In the genomic region with DNA sequence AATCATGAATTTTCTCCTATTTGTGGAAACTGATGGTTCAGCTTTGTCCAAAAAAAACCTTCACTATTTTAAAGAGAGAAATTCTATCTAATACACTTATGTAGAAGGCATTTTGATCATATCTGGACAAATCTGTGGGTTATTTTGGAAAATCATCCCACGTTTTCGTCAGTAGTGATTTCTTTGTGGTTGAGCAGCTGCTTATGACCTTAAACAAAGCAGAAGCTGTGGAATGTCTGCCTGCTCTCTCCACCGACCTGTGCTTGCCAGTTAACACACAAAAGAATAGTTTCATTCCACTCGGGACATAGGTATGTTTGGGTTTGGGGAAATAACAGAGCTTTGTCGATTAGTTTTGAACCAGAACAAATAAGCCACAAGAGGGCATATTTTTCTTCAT, we compare ENCODE assay signal across 31 mouse cellular contexts. TPM values are rescaled to one million over a fixed set of nuclear protein-coding genes. Genes with fewer than 3 reads are reported as not detected.
A peak's percentile ranks its signal among the peaks of the same experiment; 100 is the strongest.
DNase-seq lines count a peak whose midpoint lies in the region; ATAC-seq and TF ChIP-seq lines count a peak whose summit lies in the region.
"Had no signal": no experiment of that assay in that cellular context is flagged by ENCODE, and none has a peak within 500 bp of the region (broad histone marks: within the 10 kb centered on the region; RNA-seq: fewer than 3 reads in every experiment).

No protein-coding gene starts in this region.

- no peak overlapping the region for H3K4me2 ChIP-seq in embryonic facial prominence, embryonic 14.5 days (ENCODE audit: low read depth, low read length)
- H3K4me2 ChIP-seq: embryonic facial prominence, embryonic 15.5 days; forebrain, embryonic 15.5 days; intestine, embryonic 15.5 days; liver, embryonic 12.5 days; midbrain, embryonic 13.5 days had no signal

- H3K27me3 ChIP-seq in embryonic facial prominence, embryonic 14.5 days (replicated peaks; ENCODE audit: control insufficient read depth, insufficient read depth, low read length) = no peaks in the 10 kb centered on the region; the same call in 1 of the 2 replicates
- H3K27me3 ChIP-seq in embryonic facial prominence, embryonic 10.5 days (replicated peaks; ENCODE audit: low read depth, poor library complexity, severe bottlenecking) = peaks cover 20% of the 10 kb centered on the region
- H3K27me3 ChIP-seq: embryonic facial prominence, embryonic 15.5 days; forebrain, embryonic 15.5 days; intestine, embryonic 15.5 days had no signal

- H3K4me1 ChIP-seq in embryonic facial prominence, embryonic 14.5 days (ENCODE audit: control insufficient read depth, insufficient read depth, low read length) = peaks cover 3% of the 10 kb centered on the region; the same call in 1 of the 2 replicates
- H3K4me1 ChIP-seq in embryonic facial prominence, embryonic 10.5 days = peaks cover 1% of the 10 kb centered on the region; the same call in 1 of the 2 replicates
- H3K4me1 ChIP-seq: embryonic facial prominence, embryonic 15.5 days; liver, embryonic 12.5 days had no signal

- no peak for ATAC-seq in embryonic facial prominence, embryonic 14.5 days (ENCODE audit: low read depth)
- ATAC-seq: forebrain, embryonic 15.5 days; intestine, embryonic 15.5 days; liver, embryonic 12.5 days; liver, postnatal 0 days; lung, postnatal 0 days; midbrain, embryonic 13.5 days had no signal

- WGBS in embryonic facial prominence, embryonic 14.5 days = 24% methylated on average over 5 of the region's 5 CpGs
- 46% methylated on average over 5 of the region's 5 CpGs for WGBS in embryonic facial prominence, embryonic 10.5 days

- DNase-seq in embryonic facial prominence, embryonic 14.5 days (ENCODE audit: low spot score) = peak; percentile 31
- DNase-seq in embryonic facial prominence, embryonic 10.5 days (ENCODE audit: low spot score) = no peak
- no peak for DNase-seq in layer of hippocampus, adult 2 months (ENCODE audit: low spot score in 2 of 2)
- DNase-seq in layer of hippocampus, adult 9-10 months (ENCODE audit: low spot score) = no peak
- DNase-seq in Muller cell, postnatal 12 days (ENCODE audit: inconsistent ontology term) = peak; percentile 81
- peak; percentile 33 for DNase-seq in fibroblast of lung, adult 2 months (ENCODE audit: low read depth)
- DNase-seq in urinary bladder, adult 2 months (ENCODE audit: low spot score) = no peak
- no peak for DNase-seq in urinary bladder, postnatal 25 days (ENCODE audit: low spot score)
- DNase-seq: adrenal gland, postnatal 14 days; cerebellum, adult 11-12 months; gastrocnemius, postnatal 36 days; heart, adult 18-20 months; heart, postnatal 14 days; kidney, adult 8-10 months; kidney, postnatal 10 days; left cerebral cortex, postnatal 4 days; liver, postnatal 0 days; right cerebral cortex, postnatal 25 days; spleen, adult 18-20 months; thymus, adult 2 months; thymus, postnatal 36 days had no signal

- H3K9ac ChIP-seq in embryonic facial prominence, embryonic 14.5 days (ENCODE audit: low read depth, low read length) = no peak overlapping the region
- H3K9ac ChIP-seq: embryonic facial prominence, embryonic 15.5 days; forebrain, embryonic 15.5 days; intestine, embryonic 15.5 days; liver, embryonic 12.5 days; liver, postnatal 0 days; midbrain, embryonic 13.5 days had no signal

- no peak overlapping the region for H3K27ac ChIP-seq in embryonic facial prominence, embryonic 14.5 days (replicated peaks; ENCODE audit: low read depth, low read length)
- H3K27ac ChIP-seq in embryonic facial prominence, embryonic 10.5 days (replicated peaks) = no peak overlapping the region
- H3K27ac ChIP-seq in layer of hippocampus, adult 2 months = no peak overlapping the region
- H3K27ac ChIP-seq: embryonic facial prominence, embryonic 15.5 days; forebrain, embryonic 15.5 days; hindbrain, embryonic 10.5 days; intestine, embryonic 15.5 days; liver, embryonic 12.5 days; macrophage; midbrain, embryonic 13.5 days had no signal

- H3K36me3 ChIP-seq in embryonic facial prominence, embryonic 14.5 days (ENCODE audit: control insufficient read depth, insufficient read depth, low read length) = no peaks in the 10 kb centered on the region
- H3K36me3 ChIP-seq in embryonic facial prominence, embryonic 10.5 days (replicated peaks) = no peaks in the 10 kb centered on the region
- H3K36me3 ChIP-seq: embryonic facial prominence, embryonic 15.5 days; forebrain, embryonic 15.5 days; hindbrain, embryonic 10.5 days; intestine, embryonic 15.5 days; liver, embryonic 12.5 days; midbrain, embryonic 13.5 days had no signal

- H3K9me3 ChIP-seq in embryonic facial prominence, embryonic 14.5 days (ENCODE audit: control insufficient read depth, low read length) = no peaks in the 10 kb centered on the region
- H3K9me3 ChIP-seq in embryonic facial prominence, embryonic 10.5 days = no peaks in the 10 kb centered on the region
- H3K9me3 ChIP-seq: embryonic facial prominence, embryonic 15.5 days; forebrain, embryonic 15.5 days; hindbrain, embryonic 10.5 days; intestine, embryonic 15.5 days; liver, embryonic 12.5 days; midbrain, embryonic 13.5 days had no signal

- no peak overlapping the region for H3K4me3 ChIP-seq in embryonic facial prominence, embryonic 14.5 days (ENCODE audit: low read depth, low read length)
- H3K4me3 ChIP-seq in embryonic facial prominence, embryonic 10.5 days = no peak overlapping the region
- no peak overlapping the region for H3K4me3 ChIP-seq in layer of hippocampus, adult 2 months
- H3K4me3 ChIP-seq: embryonic facial prominence, embryonic 15.5 days; forebrain, embryonic 15.5 days; hindbrain, embryonic 10.5 days; intestine, embryonic 15.5 days; liver, embryonic 12.5 days; midbrain, embryonic 13.5 days had no signal

- TF ChIP-seq CTCF in layer of hippocampus, adult 2 months (conservative IDR thresholded peaks at IDR 0.05) = peak; percentile 56

RNA-seq across cellular contexts. Expression of a gene that starts 4.3 kb away (rescaled TPM):
- polyA plus RNA-seq in embryonic facial prominence, embryonic 14.5 days (2014; fragmentation: Nextera tagmentation; extraction: Ambion mirVana) = 27.0 and 27.7 TPM in 2 replicates
- polyA plus RNA-seq in embryonic facial prominence, embryonic 10.5 days (2016; fragmentation: Nextera tagmentation; extraction: Ambion mirVana) = 7.7 and 8.6 TPM in 2 replicates
- total RNA-seq in layer of hippocampus, adult 2 months (2021) = 1 to 10 TPM; 4.1 to 4.6 TPM
- polyA plus RNA-seq in urinary bladder, adult 2 months (2012; rRNA removed) = 7.7 and 8.7 TPM in 2 replicates
- total RNA-seq: MEL; neutrophil, adult 5-6 weeks had no signal
- polyA plus RNA-seq: macrophage had no signal

Comparison
In these comparisons a context has a peak if more than half of its experiments do, and no peak if none do; other contexts are left out.
1. DNase-seq: peak in embryonic facial prominence, embryonic 14.5 days (single experiment), Muller cell, postnatal 12 days (single experiment) and fibroblast of lung, adult 2 months (single experiment); none in embryonic facial prominence, embryonic 10.5 days (single experiment), layer of hippocampus, adult 2 months (0 of 2), layer of hippocampus, adult 9-10 months (single experiment), urinary bladder, adult 2 months (single experiment) and urinary bladder, postnatal 25 days (single experiment).